Mouse (Mus musculus) liver, postnatal 0 days (tissue): ENCODE data around the gene 2010300C02Rik.

Experiments
- CTCF ChIP-seq: sonication (generic); IDR thresholded peaks from 2 replicates; pipeline ENCODE4 v1.5.1; 2016; ENCODE audit warnings: antibody characterized with exemption, low read depth
- EP300 ChIP-seq: IDR thresholded peaks from 2 replicates; pipeline ENCODE4 v1.6.1; 2016; ENCODE audit warnings: antibody characterized with exemption, low read depth, mild to moderate bottlenecking

- TF ChIP-seq CTCF (no peak), EP300 (no peak)
Observed at GRCm38 (mm10) chr1:37633516-37633915, 86.4 kb downstream of the 2010300C02Rik start.
